Mouse (Mus musculus): Measurements from ENCODE around the gene Sin3b.

DNA sequence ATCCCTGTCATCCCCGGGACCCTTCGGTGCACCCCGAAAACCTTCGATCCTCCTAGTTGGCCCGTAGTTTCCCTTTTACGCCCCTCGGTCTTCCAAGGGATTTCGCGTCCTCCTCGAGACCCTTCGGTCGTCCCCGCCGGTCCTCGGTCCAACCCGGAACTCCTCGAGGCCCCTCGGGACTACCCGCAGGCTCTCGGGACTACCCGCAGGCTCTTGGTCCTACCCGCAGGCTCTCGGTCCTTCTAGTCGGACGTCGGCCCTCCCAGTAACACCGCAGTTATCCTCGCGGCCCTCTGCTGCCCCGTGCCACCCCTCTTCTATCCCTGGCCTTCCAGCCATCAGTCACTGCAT, 541 bp downstream of the Sin3b start:
- TF ChIP-seq CTCF (conservative IDR thresholded peaks at IDR 0.05; ENCODE audit: low read length): no peak
- TF ChIP-seq NANOG (IDR thresholded peaks at IDR 0.05; ENCODE audit: borderline replicate concordance, low read length): no peak
- no peak for TF ChIP-seq POU5F1 (IDR thresholded peaks at IDR 0.05; ENCODE audit: borderline replicate concordance, low read length)
